Mouse (Mus musculus) embryonic fibroblast, embryonic 13.5 days (primary cell): ENCODE data around the gene Mccc1. TPM values are rescaled to one million over a fixed set of nuclear protein-coding genes. Genes with fewer than 3 reads are reported as not detected.

Experiments used
- H3K27ac ChIP-seq: 2 replicates; pipeline ENCODE4 v1.5.1; 2012; ENCODE audit warnings: low read length, control low read depth, inconsistent platforms; ENCODE audit not compliant: insufficient read depth
- H3K4me1 ChIP-seq: 2 replicates; pipeline ENCODE4 v1.6.1; 2011; ENCODE audit warnings: low read length; ENCODE audit not compliant: control insufficient read depth, insufficient read depth
- H3K4me3 ChIP-seq: 2 replicates; pipeline ENCODE4 v1.5.1; 2011; ENCODE audit warnings: mild to moderate bottlenecking, control low read depth, low read length; ENCODE audit not compliant: insufficient read depth
- CTCF ChIP-seq: IDR thresholded peaks from 2 replicates; pipeline ENCODE4 v1.5.1; 2011; ENCODE audit warnings: mild to moderate bottlenecking, control low read depth, low read length, moderate library complexity, borderline replicate concordance; ENCODE audit not compliant: insufficient read depth
- POLR2A ChIP-seq: IDR thresholded peaks from 2 replicates; pipeline ENCODE4 v1.6.1; 2011; ENCODE audit warnings: low read depth, mild to moderate bottlenecking, control low read depth, low read length, moderate library complexity
- polyA plus RNA-seq: library from polyadenylated mRNA; stranded (reverse); fragments of >200 nt; gene quantifications from 2 replicates; pipeline ENCODE4 v1.2.4, GENCODE M21; 2011; ENCODE audit warnings: low read depth; ENCODE audit not compliant: missing spikeins, insufficient read length

The Mccc1 gene
- polyA plus RNA-seq, 1 experiment = 27.6 TPM

DNA sequence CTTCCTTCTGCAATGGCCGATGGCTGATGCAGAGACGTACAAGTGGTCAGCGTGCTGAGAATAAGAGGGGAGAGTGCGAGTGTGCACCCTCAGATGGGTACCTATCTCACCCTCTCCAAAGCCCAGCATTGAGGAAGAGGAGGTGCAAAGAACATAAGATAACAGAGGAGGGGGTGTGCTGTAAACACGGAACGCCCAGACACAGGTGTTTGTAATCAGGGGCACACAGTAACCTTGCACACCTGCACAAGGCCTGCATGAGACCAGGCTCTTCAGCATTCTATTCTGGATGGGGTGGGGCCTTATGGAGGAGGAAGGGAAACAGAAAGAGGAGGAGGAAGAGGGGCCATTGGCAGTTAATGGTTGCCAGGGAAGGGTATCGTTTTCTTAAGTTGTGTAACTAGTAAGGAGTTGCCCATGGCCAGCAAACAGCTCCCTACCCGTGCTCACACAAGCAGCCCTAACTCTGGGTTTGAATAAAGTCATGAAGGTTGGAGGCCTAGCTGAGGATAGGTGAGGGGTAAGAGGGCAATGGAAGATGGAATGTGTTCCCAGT is 33.0 kb downstream of the Mccc1 start:
- Histone ChIP-seq H3K27ac (no peak overlapping the region), H3K4me3 (no peak overlapping the region), H3K4me1 (no peaks in the 10 kb centered on the region)
- TF ChIP-seq POLR2A (no peak), CTCF (no peak)

DNA sequence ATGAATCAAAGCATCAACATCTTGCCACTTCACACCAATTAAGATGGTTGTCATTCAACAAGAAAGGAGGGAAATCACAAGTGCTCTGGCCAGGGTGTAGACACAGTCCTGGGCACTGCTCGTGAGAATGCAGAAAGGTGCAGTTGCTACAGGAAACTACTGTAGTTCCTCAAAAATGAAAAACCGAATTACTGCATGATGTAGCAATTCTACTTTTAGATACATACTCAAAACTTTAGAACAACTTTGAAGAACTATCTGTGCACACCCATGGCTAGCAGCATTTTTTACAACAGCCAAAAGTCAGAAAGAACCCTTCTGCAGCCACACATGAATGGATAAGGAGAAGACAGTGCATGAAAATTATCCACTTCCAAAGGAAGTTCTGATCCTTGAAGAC is 34.0 kb downstream of the Mccc1 start:
- Histone ChIP-seq H3K4me3 (no peak overlapping the region), H3K27ac (no peak overlapping the region), H3K4me1 (no peaks in the 10 kb centered on the region)
- TF ChIP-seq POLR2A = no peak
- TF ChIP-seq CTCF = no peak

DNA sequence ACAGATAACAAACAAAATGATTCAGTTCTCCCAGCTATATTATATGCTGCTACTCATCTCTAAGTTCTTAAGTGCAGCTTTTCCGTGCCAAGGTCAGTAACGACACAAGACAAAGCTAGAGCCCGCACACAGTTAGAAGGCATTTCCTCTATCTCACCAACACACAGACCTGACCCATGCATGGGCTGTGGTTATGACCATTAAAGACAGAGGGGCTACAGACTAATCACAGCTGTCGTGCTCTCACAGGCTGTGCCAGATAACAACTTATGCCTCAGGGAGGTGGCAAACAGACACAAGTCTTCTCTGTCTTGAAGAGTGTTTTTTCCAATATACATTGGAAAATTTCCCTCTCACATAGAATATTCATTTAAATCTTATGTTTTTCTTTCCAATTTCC is 35.5 kb downstream of the Mccc1 start:
- no peak overlapping the region for H3K4me3 ChIP-seq

DNA sequence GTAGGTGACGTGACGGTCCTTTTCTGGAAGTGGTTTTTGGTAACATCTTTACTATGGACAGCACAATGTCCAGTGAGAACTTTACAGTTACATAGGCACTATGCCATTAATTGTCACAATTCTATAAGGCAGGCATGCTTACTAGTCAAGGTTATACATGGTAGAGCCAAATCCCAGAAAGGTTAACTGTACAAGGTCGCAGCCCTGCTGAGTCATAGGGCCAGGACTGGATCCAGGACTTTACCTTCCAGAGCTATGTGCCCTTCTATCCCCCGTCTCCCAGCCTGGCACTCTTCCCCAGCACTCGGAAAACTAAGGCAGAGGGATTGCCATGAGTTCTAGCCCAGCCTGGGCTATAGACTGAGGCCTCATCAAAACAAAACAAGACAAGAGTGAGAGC is 36.6 kb downstream of the Mccc1 start:
- no peak overlapping the region for H3K4me3 ChIP-seq
- TF ChIP-seq POLR2A = no peak
- TF ChIP-seq CTCF = no peak
- H3K27ac ChIP-seq = no peak overlapping the region
- no peaks in the 10 kb centered on the region for H3K4me1 ChIP-seq

More for the DNA sequence above, 35.5 kb downstream of the Mccc1 start:
- no peak for TF ChIP-seq CTCF
- H3K27ac ChIP-seq = no peak overlapping the region
- no peaks in the 10 kb centered on the region for H3K4me1 ChIP-seq

DNA sequence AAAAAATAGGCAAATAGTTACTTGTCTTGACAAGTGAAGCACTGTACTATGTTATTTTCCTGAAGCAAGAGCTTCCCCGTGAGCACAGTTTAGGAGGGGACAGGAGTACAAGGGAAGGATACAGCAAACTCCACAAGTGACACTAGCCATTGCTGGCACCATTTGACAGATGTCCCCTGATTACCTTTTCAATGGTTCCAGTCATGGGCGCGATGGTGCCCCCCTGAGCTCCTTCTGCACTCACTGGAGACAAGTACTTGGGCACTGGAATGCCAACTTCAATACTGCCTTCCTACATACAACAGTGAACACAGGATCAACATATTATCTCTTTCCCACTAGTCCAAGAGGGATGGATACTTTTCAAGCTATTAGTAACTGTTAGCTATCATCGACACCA is 37.1 kb downstream of the Mccc1 start:
- H3K4me1 ChIP-seq = no peaks in the 10 kb centered on the region
- no peak overlapping the region for H3K4me3 ChIP-seq
- no peak overlapping the region for H3K27ac ChIP-seq
- no peak for TF ChIP-seq CTCF
- TF ChIP-seq POLR2A = no peak

DNA sequence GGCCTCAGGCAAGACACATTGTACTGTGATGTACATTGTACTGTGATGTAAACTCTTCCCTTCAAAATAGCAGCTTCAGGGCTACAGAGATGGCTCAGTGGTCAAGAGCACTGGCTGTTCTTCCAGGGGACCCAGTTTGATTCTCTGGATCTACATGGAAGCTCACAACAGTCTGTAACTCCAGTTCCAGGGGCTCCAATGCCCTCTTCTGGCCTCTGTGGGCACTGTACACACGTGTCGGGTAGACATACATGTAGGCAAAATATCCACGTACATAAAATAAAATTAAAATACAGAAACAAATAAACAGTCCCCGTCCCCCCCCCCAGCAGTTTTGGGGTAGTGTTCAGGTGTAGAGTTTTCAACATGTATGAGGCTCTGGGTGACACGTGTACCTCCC is 37.5 kb downstream of the Mccc1 start:
- Histone ChIP-seq H3K4me1 (no peaks in the 10 kb centered on the region), H3K4me3 (no peak overlapping the region), H3K27ac (no peak overlapping the region)
- TF ChIP-seq POLR2A = no peak
- TF ChIP-seq CTCF = no peak

DNA sequence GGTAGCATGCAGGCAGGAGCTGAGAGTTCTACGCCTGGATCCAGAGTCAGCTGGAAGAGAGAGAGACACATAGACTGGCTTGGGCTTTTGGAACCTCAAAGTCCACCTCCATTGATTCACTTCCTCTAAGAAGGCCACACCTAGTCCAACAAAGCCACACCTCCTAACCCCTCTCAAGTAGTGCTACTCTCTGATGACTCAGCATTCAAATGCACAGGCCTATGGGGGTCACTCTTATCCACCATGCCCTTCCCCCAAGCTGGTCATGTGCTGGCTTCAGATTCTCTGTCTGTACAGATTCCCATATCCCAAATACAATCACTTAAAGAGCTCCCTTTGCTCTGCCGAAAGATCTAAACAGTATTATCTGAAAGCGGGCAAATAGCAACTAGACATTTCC is 43.2 kb downstream of the Mccc1 start:
- Histone ChIP-seq H3K4me1 (no peaks in the 10 kb centered on the region), H3K27ac (no peak overlapping the region), H3K4me3 (no peak overlapping the region)
- TF ChIP-seq POLR2A (no peak), CTCF (no peak)

DNA sequence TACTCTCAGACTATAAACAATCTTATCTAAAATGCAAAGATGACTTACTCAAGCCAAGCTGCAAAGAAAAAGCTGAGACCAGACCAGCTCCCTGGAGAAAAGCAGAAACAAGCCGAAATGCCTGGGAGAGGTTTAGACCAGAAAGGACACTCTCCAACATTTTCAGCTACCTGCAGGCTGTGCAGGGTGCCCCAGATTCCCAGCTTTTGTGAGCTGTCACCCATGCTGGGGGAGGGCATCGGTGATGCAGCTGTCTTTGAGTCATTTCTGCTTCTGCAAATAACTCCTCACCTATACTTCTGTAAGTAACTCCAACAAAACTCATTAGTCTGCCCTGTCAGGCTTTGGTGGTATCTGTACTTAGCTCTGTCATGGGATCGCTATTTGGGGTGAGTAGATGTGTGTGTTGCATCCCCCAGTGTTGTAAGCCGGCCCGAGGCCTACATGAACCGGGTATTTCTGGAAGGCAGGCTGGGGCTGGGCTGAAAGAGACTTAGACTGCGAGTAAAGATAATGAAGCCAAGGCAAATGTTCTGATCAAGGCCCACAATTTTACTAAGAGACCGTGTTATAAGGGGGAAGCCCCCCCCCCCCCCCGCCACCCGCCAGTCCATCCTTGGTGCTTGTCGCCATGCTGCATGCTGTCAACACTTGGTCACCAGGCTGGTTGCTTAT is 45.4 kb downstream of the Mccc1 start:
- Histone ChIP-seq H3K4me3 (no peak overlapping the region), H3K4me1 (no peaks in the 10 kb centered on the region), H3K27ac (no peak overlapping the region)
- no peak for TF ChIP-seq POLR2A
- no peak for TF ChIP-seq CTCF

DNA sequence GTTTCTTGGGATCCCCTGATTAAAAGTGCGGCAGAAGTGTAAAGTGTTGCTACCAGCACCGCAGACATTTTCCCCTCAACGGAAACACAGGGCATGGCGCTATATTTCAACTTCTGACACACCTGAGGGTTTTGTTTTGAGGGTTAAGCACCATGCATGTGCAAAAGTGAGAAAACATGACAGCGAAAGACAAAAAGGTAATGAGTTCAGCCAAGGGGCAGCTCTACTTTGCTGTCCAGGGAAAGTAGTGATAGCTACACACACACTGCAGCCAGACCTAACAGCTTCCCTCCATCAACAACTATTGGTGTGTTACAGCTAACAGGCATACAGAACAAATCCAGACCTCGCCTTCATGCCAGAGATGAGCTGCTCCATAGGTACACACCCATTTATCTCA is 46.7 kb downstream of the Mccc1 start:
- TF ChIP-seq POLR2A (no peak), CTCF (no peak)
- Histone ChIP-seq H3K4me1 (no peaks in the 10 kb centered on the region), H3K27ac (no peak overlapping the region), H3K4me3 (no peak overlapping the region)

DNA sequence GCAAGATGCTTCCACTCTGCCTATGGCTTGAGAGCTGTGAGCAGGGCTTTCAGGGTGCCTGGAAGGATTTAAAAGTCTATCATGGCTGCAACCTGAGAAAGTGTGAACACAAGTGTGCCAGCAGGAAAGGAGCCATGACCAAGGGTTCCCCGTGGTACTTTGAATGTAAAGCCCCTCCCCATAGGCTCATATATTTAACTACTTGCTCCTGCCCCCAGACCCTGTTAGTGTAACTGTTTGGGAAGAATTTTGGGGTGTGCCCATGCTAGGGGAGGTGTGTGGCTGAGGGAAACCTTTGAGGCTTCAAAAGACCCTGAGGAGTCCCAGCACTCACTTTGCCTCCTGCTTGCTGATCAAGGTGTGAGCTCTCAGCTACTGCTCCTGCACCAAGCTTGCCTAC is 47.3 kb downstream of the Mccc1 start:
- Histone ChIP-seq H3K4me1 (no peaks in the 10 kb centered on the region), H3K27ac (no peak overlapping the region), H3K4me3 (no peak overlapping the region)
- TF ChIP-seq POLR2A = no peak

DNA sequence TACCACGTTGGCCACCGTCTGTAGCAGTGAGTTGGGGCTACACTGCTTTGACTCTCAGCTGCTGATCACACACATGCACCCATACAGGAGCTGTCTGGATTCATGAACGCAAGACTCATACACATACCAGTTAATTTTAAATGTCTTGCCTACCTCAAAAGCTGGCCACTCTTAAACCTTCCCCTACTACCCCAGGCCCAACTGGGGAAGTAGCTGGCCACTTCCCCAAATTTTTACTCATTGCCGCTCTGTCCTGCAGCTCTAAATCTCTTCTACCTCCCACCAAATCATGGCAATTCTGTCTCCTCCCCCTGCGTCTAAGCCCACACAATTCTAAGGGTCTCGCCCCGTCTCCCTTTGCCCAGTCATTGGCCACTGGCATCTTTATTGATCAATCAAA is 52.3 kb downstream of the Mccc1 start:
- no peak for TF ChIP-seq POLR2A
- TF ChIP-seq CTCF = no peak
- no peaks in the 10 kb centered on the region for H3K4me1 ChIP-seq
- no peak overlapping the region for H3K27ac ChIP-seq
- H3K4me3 ChIP-seq = no peak overlapping the region
